Mouse (Mus musculus) lung, embryonic 14.5 days (tissue): ENCODE measurements around the gene Bach2. TPM values are rescaled to one million over a fixed set of nuclear protein-coding genes. Genes with fewer than 3 reads are reported as not detected.
A peak's percentile ranks its signal among the peaks of the same experiment; 100 is the strongest.

Experiments
- ATAC-seq: fragments of 200-750 bp; cut with Nextera tagmentation; 2 replicates; pipeline ENCODE4 v1.8.0; 2017; ENCODE audit warnings: mild to moderate bottlenecking, moderate TSS enrichment, moderate library complexity; ENCODE audit not compliant: insufficient read depth
- DNase-seq: peaks from one replicate; pipeline ENCODE4 v3.0.0-alpha.2; 2015
- H3K27ac ChIP-seq: fragments of 300-500 bp; sonication (generic); 2 replicates; pipeline ENCODE4 v1.5.1; 2014; ENCODE audit warnings: low read depth, mild to moderate bottlenecking, moderate library complexity
- H3K27me3 ChIP-seq: fragments of 300-500 bp; sonication (generic); 2 replicates; pipeline ENCODE4 v1.6.1; 2014; ENCODE audit warnings: low read length, control low read depth; ENCODE audit not compliant: insufficient read depth
- H3K36me3 ChIP-seq: fragments of 300-500 bp; sonication (generic); 2 replicates; pipeline ENCODE4 v1.6.1; 2014; ENCODE audit warnings: control low read depth; ENCODE audit not compliant: insufficient read depth
- H3K4me1 ChIP-seq: fragments of 300-500 bp; sonication (generic); 2 replicates; pipeline ENCODE4 v1.6.1; 2014; ENCODE audit warnings: antibody characterized with exemption, control low read depth; ENCODE audit not compliant: insufficient read depth
- H3K4me2 ChIP-seq: fragments of 300-500 bp; sonication (generic); 2 replicates; pipeline ENCODE4 v1.6.1; 2014; ENCODE audit warnings: mild to moderate bottlenecking
- H3K4me3 ChIP-seq: fragments of 300-500 bp; sonication (generic); 2 replicates; pipeline ENCODE4 v1.5.1; 2014; ENCODE audit warnings: low read depth, low read length
- H3K9ac ChIP-seq: fragments of 300-500 bp; sonication (generic); 2 replicates; pipeline ENCODE4 v1.6.1; 2014
- H3K9me3 ChIP-seq: fragments of 300-500 bp; sonication (generic); 2 replicates; pipeline ENCODE4 v1.6.1; 2016; ENCODE audit warnings: low read depth, low read length, control low read depth
- CTCF ChIP-seq: IDR thresholded peaks from 2 replicates; pipeline ENCODE4 v1.5.1; 2016; ENCODE audit warnings: antibody characterized with exemption, low read depth
- WGBS: fragments of 180-500 bp; shearing (Covaris S2); extraction: QIAGEN DNeasy Blood & Tissue Kit; methylation state at CpG from one replicate; pipeline ENCODE4 v1.1.7; 2014; 5-methylcytosine and 5-hydroxymethylcytosine counted together
- polyA plus RNA-seq: library from polyadenylated mRNA; unstranded; fragments of >200 nt; fragmentation: Nextera tagmentation; extraction: Ambion mirVana; gene quantifications from 2 replicates; pipeline ENCODE4 v1.2.1, GENCODE M21; 2014

Bach2 gene
- polyA plus RNA-seq, 1 experiment from 2014 or later, result 16.1 TPM

DNA sequence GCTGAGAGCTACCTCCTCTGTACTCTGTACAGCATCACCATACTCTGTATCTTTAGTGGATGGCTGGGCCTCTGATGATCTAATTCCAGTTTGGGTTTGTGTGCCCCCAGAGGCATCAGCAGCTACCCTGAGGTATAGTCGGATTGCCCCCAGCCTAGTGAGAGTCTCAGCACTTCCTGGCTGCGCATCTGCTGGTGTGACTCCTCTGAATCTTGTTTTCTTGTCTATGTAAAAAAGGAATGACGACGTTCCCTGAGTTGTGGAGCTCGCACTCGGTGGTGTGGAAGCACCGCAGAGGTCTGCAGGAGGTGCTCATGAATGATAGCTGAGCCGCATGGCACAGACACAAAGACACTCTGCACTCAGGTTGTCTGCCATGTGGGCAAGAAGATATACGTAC is 105.7 kb downstream of the Bach2 start:
- 75% methylated on average over 9 of the region's 9 CpGs for WGBS
- Histone ChIP-seq H3K27me3 (no peaks in the 10 kb centered on the region), H3K9ac (no peak overlapping the region), H3K4me2 (no peak overlapping the region), H3K36me3 (no peaks in the 10 kb centered on the region), H3K27ac (peak overlapping the region; percentile 12; the same call in 1 of the 2 replicates), H3K4me3 (no peak overlapping the region), H3K4me1 (no peaks in the 10 kb centered on the region), H3K9me3 (no peaks in the 10 kb centered on the region)
- no peak for TF ChIP-seq CTCF
- DNase-seq (no peak), ATAC-seq (no peak)

DNA sequence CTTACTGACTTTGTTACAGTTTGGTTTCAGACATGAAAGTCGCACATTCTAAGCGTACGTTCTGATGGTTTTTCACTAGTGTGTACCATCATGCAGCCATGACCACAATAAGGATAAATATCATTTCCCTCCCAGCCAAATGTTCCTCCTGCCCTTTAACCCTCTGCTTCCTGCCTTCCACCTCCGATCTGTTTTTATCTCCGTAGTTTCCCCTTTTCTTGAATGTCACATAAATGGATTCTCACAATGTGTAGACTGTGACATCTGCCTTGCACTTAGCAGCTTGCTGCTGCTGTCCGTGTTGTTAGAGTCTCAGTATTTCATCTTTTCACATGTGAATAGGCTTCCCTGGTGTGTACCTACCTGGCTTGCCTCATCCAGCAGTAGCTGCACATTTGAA is 108.6 kb downstream of the Bach2 start:
- no peak overlapping the region for H3K9ac ChIP-seq
- no peak overlapping the region for H3K4me2 ChIP-seq
- 50% methylated on average over 6 of the region's 6 CpGs for WGBS
- no peak overlapping the region for H3K27ac ChIP-seq
- DNase-seq, result no peak
- no peak for ATAC-seq
- H3K4me1 ChIP-seq, result peaks cover 4% of the 10 kb centered on the region; the same call in 1 of the 2 replicates
- no peaks in the 10 kb centered on the region for H3K9me3 ChIP-seq
- no peak for TF ChIP-seq CTCF
- H3K36me3 ChIP-seq, result no peaks in the 10 kb centered on the region
- no peaks in the 10 kb centered on the region for H3K27me3 ChIP-seq
- H3K4me3 ChIP-seq, result no peak overlapping the region

DNA sequence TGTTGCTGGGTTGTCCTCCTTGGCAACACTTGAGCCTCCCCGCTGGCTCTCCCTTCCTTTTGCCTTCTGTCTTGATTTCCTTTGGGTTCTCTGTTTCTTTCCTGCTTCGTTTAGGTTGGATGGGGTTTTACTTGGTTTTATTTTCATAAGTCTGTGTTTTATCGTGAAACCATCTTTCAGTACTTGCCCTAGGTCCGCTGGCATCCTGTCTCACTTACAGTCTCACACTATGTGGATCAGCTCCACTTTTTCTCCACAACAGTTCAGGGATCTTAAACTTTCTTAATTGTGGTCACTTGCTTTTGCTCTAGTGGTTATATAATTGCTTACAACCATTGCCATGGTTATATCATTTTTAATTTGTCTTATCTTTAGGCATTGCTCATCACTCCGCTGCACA is 109.1 kb downstream of the Bach2 start:
- peaks cover 7% of the 10 kb centered on the region; the same call in 1 of the 2 replicates for H3K4me1 ChIP-seq
- H3K9me3 ChIP-seq, result no peaks in the 10 kb centered on the region
- no peak overlapping the region for H3K9ac ChIP-seq
- H3K4me2 ChIP-seq, result no peak overlapping the region
- no peaks in the 10 kb centered on the region for H3K36me3 ChIP-seq
- H3K4me3 ChIP-seq, result no peak overlapping the region
- H3K27me3 ChIP-seq, result no peaks in the 10 kb centered on the region
- no peak for ATAC-seq
- 81% methylated on average over 5 of the region's 5 CpGs for WGBS
- H3K27ac ChIP-seq, result no peak overlapping the region
- TF ChIP-seq CTCF, result no peak
- no peak for DNase-seq

GRCm38 (mm10) chr4:32349361-32349760 is 110.8 kb downstream of the Bach2 start:
- H3K4me3 ChIP-seq, result no peak overlapping the region
- no peaks in the 10 kb centered on the region for H3K36me3 ChIP-seq
- H3K4me2 ChIP-seq, result no peak overlapping the region
- no peak overlapping the region for H3K27ac ChIP-seq
- H3K27me3 ChIP-seq, result no peaks in the 10 kb centered on the region
- H3K4me1 ChIP-seq, result peaks cover 11% of the 10 kb centered on the region; the same call in 1 of the 2 replicates
- H3K9ac ChIP-seq, result no peak overlapping the region
- 85% methylated on average over 5 of the region's 5 CpGs for WGBS
- TF ChIP-seq CTCF, result no peak
- ATAC-seq (no peak), DNase-seq (no peak)
- no peaks in the 10 kb centered on the region for H3K9me3 ChIP-seq

GRCm38 (mm10) chr4:32351236-32351635 is 112.6 kb downstream of the Bach2 start:
- H3K4me1 ChIP-seq, result peaks cover 14% of the 10 kb centered on the region; the same call in 1 of the 2 replicates

DNA sequence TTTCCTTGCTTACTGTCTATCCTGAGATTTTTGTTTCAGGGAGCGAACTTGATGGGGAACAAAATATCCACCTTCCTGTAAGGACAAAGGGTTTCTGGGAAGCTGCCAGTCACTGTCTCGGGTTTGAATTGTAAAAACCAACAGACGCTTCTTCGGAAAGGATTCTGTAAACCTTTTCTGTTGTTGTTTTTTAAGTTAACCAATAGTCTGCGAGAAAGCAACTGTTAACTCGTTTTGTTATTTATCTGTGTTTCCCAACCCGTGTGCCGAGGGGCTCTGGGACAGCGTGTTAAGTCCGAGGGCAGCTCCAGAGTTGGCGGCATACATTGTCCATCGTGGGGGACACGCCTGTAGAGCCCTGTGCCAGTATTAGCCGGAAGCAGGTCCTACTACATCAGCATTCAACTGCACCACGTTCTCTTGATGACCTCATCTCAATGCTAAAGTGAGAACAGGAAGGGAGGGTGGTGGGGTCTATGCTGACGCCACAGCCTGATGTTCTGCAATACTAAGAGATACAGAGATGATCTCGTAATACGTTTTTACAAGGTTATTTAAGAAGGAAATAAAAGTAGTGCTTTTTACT is 113.2 kb downstream of the Bach2 start:
- Histone ChIP-seq H3K9ac (no peak overlapping the region), H3K36me3 (no peaks in the 10 kb centered on the region), H3K27ac (peak overlapping the region; percentile 47; the same call in 1 of the 2 replicates), H3K9me3 (no peaks in the 10 kb centered on the region), H3K4me3 (no peak overlapping the region), H3K27me3 (no peaks in the 10 kb centered on the region), H3K4me1 (peaks cover 15% of the 10 kb centered on the region; the same call in 1 of the 2 replicates), H3K4me2 (0 out of 2 replicates have a peak overlapping the region, but pooled peaks have one; percentile 20)
- no peak for TF ChIP-seq CTCF
- DNase-seq (peak; percentile 61), ATAC-seq (peak; percentile 44; the same call in 1 of the 2 replicates)
- WGBS, result 58% methylated on average over 18 of the region's 18 CpGs

More at GRCm38 (mm10) chr4:32351236-32351635, 112.6 kb downstream of the Bach2 start:
- no peak for TF ChIP-seq CTCF
- peak overlapping the region; percentile 47; the same call in 1 of the 2 replicates for H3K27ac ChIP-seq
- DNase-seq (no peak), ATAC-seq (no peak; the same call in 1 of the 2 replicates)
- WGBS, result 42% methylated on average over 10 of the region's 10 CpGs
- H3K4me2 ChIP-seq, result no peak overlapping the region
- no peak overlapping the region for H3K4me3 ChIP-seq
- H3K9me3 ChIP-seq, result no peaks in the 10 kb centered on the region
- H3K27me3 ChIP-seq, result no peaks in the 10 kb centered on the region
- no peaks in the 10 kb centered on the region for H3K36me3 ChIP-seq
- no peak overlapping the region for H3K9ac ChIP-seq

DNA sequence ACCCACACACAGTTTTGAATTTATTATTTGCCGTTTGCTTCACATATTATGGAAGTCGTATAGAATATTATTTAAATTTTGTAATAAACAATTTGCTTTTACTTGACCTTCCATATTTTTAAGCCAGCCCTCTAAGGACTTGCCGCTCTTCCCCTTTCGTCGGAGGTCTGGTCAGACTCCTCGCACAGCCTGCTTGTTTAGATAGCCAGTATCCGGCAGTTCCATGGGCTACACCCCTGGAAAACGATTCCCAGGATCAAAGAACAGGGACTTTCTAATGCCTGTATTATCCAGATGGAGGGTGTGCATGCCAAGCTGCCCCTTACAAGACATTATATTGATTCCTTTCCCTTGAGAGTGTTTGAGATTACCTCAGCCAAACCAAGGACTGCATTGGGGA is 113.8 kb downstream of the Bach2 start:
- no peaks in the 10 kb centered on the region for H3K9me3 ChIP-seq
- no peak overlapping the region for H3K4me3 ChIP-seq
- peaks cover 15% of the 10 kb centered on the region; the same call in 1 of the 2 replicates for H3K4me1 ChIP-seq
- no peak for TF ChIP-seq CTCF
- H3K27me3 ChIP-seq, result no peaks in the 10 kb centered on the region
- peak overlapping the region; percentile 44; the same call in 1 of the 2 replicates for H3K4me2 ChIP-seq
- no peak overlapping the region; the same call in 1 of the 2 replicates for H3K9ac ChIP-seq
- peak; percentile 54 for DNase-seq
- H3K36me3 ChIP-seq, result no peaks in the 10 kb centered on the region
- peak overlapping the region; percentile 80 for H3K27ac ChIP-seq
- ATAC-seq, result peak; percentile 64; the same call in 1 of the 2 replicates
- WGBS, result 13% methylated on average over 8 of the region's 8 CpGs
